Mouse (Mus musculus): Measurements from ENCODE around the gene Plpp3.
A peak's percentile ranks its signal among the peaks of the same experiment; 100 is the strongest.

Plpp3 gene

DNA sequence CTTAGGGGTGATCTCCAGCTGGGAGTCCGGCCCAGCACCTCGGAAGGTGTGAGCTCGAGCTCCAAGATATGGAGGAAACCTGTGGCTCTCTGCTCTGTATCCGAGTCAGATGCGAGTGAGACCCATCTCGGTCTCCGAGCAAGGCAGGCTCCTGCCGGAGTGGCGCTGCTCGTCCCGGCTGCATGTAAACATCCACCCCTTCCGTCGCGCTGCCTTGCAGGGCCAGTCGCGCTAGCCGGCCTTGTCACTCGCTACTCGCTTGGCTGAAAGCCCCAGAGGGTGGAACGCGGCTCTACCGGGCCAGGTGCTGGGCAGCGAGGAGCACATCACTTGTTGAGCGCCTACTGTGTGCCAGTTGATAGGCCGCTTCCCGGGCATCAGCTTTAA, 1.0 kb downstream of the Plpp3 start:
- peak; percentile 87 for DNase-seq (ENCODE audit: extremely low read depth, insufficient read length, low spot score)

DNA sequence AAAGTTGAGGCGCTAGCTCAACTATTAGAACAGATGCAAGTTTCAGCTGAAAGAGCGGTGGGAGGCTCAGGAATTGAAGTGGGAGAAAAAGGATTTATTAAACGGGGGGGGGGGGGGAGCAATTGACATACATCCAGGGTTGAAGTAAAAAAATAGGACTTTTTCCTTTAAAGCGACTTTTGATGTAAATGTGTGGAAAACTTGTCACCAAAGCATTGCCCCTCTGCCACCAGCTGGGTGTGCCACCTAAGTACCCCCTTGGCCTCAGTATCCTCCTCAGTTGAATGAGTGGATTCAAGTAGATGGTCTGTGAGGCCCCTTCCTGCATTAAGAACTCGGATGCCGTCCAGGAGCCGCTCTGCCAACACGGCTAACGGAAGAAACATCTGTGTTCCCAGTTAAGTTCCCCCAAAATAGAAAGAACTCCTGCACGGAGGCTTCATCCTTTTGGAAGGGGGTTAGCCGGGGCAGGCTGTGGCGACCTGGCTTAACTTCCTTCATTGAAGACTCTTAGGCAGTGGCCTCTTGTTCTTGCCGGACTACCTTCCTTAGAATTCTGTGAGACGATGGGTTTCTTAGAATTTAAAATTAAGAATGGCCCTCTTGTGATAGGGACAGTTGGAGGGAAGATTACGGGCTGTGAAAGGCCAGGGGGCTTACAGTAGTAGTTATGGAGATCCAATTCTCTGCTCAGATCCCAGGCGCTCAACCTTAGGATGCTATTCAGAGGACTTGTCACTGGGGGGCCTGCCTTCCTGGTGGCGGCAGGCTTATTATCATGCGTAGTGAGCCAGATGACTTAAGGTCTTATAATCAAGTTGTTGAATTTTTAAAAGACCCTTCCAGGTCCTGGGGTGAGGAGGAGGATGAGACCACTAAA, 1.7 kb downstream of the Plpp3 start:
- DNase-seq (ENCODE audit: extremely low read depth, insufficient read length, low spot score): no peak

DNA sequence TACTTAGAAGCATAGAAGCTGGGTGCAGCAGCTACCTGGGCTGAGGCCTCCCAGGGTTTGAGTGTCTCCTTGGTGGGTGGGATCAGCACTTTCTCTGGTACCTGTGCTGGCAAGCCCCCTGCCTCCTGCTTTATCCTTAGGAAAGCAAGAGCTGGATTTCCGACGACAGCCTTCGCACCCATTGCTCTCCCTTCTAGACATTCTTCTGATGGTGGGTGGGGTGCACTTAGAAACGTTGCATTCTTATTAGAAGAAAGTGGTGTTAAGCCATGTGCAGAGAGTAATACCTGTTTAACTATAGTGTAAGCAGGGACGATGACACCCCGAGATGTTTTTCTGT, 2.4 kb downstream of the Plpp3 start:
- DNase-seq (ENCODE audit: extremely low read depth, insufficient read length, low spot score): no peak

DNA sequence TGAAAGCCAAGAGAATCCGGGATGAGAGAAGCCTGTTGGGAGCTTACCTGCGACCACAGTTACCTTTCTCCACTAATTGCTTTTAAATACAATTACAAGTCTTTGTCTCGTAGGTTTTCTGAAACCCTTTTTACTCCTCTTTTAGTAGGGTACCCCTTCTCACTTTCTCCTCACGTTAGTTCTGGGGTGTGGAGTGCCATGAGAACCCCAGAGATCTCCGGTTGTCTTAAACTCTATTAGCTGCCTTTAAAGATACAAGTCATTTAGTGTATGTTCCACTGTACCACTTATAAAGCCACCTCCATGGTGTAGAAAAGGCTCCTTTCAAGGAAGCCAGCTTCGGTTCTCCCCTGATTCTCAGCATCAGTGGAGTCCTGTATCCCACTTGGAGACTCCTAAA, 3.3 kb downstream of the Plpp3 start:
- no peak for DNase-seq (ENCODE audit: extremely low read depth, insufficient read length, low spot score)

DNA sequence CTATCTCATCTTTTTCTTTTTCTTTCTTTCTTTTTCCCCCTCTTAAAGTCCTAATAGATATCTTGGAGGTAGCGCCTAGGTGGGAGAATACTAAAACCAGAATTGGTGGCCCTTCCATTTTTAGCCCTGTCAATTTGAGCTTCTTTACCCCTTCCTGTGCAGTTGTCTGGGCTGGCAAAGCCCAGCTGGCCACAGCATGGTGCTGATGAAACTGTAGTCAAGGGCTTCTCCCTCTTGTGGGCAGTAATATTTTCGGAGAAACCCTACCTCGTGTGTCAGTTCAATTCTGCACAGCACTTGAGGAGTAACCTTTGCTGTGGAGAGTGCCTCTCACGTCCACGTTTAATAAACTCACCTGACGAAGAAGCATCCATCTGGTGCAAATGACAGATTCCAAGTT, 4.9 kb downstream of the Plpp3 start:
- DNase-seq (ENCODE audit: extremely low read depth, insufficient read length, low spot score): no peak

DNA sequence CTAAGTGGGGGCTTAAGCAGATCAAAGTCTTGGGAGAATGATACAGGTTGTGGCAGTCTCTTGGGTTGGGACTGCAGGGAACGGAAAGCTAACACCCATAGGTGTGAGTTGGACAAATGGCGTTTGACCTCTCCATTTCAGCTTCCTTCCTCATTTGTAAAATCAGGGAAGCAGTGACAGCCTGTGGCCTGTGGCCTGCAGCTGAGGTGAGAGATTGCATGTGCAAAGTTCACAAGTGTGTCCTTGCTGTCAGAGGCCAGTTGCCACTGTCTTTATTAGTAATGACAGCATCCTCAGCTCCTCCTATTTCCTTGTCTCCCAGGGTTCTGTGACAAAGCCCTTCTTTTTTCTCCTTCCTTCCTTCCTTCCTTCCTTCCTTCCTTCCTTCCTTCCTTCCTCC, 5.5 kb downstream of the Plpp3 start:
- no peak for DNase-seq (ENCODE audit: extremely low read depth, insufficient read length, low spot score)

DNA sequence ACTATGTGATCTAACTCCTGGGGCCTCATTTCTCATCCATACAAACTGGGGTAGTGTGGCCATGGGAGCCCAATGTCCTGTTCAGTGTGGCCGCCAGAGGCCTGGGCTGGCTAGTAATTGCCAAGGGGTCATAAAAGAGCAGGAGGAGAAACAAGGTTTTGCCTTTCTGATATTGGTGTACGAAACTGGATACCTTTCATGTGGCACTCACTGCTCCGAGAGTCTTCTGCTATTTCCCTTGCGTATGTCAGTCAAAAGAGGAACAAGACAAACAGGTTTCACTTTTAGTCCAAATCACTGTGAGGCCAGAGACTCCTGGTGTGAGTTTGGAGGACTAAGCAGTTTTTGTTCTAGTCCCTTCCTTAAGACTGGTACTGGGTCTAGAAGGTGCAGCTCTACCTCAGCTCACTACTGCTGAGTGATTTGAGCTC, 6.8 kb downstream of the Plpp3 start:
- no peak for DNase-seq (ENCODE audit: extremely low read depth, insufficient read length, low spot score)

DNA sequence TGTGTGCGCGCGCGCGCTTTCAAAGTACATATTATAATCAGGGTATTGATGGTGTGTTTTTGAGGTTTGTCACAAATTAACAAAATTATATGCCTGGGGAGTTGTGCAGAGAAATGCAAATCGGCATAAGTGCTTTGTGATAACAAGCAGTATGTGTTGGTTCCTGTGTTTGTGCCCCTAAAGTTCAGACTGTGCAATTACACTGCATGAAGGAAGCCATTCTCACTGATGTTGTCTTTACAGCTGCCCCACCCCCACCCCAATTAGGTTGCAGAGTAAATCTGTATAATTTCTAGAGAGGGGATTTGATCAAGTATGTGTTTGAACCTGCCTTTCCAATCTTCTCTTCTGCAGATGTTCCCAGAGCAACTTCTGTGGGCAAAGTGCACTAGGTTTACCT, 7.8 kb downstream of the Plpp3 start:
- DNase-seq (ENCODE audit: extremely low read depth, insufficient read length, low spot score): no peak

DNA sequence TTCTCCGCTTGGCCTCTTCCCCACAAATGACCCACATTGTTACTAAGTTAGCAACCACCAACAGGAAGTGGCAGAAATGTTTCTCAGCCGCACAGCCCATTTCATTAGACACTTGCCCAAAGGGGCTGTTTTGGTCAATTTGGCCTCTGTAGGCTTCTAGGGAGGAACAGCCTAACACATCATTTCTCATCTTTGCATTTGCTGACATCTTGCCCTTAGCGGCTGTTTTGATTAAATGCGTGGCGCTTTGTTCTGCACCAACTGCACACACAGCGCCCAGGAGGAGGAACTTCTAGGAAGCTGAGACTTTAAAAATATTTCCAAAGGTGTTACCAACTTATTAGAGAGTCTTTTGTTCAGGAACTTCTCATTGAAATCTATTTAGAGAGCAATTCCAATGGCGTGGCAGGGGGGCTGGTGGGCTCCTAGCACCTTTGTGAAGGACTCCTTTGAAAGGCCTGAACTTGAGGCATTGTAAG, 12.0 kb downstream of the Plpp3 start:
- no peak for DNase-seq (ENCODE audit: extremely low read depth, insufficient read length, low spot score)

DNA sequence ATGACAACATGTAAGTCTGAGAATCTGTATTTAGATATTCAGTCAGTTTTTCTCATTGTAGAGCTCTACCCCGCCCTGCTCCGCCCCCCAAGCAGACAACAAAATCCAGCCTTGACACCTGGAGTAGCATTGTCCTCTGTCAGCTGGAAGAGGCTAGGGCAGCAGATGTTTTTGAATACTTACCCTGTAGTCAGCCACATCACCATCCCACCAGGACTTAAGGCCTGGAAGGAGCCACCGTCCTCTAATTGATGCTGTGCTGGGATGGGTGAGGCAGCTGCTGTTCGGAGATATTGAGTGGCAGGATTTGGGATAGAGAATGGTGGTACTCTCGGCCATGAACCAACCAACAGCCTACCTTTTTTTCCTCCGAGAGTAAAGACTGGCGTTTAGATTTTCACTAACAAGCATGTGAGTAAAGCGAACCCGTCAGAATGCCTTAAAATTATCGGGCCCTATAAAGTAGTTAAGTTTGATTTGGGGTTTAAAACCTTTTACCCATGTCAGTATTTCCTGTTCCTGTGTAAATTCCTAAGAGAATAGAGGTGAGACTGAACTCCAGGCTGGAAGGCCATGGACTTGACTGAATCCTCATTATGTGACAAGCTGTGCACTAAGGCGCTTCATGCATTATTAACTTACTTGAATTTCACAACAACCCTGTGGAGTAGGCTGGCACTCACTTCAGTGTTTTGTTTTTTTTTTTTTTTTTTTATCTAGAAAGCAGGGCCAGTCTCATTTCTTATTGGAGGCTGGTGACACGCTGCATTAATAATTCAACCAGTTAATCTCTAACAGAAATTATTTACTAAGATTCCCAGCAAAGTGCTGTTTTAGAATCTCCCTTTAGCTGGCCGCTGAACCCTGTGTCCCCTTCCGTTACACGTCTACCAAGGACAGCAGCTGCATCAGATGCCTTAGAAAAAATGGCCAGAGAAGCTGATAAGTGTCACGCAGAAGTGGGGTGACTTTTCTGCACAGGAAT, 13.0 kb downstream of the Plpp3 start:
- DNase-seq (ENCODE audit: extremely low read depth, insufficient read length, low spot score): no peak

DNA sequence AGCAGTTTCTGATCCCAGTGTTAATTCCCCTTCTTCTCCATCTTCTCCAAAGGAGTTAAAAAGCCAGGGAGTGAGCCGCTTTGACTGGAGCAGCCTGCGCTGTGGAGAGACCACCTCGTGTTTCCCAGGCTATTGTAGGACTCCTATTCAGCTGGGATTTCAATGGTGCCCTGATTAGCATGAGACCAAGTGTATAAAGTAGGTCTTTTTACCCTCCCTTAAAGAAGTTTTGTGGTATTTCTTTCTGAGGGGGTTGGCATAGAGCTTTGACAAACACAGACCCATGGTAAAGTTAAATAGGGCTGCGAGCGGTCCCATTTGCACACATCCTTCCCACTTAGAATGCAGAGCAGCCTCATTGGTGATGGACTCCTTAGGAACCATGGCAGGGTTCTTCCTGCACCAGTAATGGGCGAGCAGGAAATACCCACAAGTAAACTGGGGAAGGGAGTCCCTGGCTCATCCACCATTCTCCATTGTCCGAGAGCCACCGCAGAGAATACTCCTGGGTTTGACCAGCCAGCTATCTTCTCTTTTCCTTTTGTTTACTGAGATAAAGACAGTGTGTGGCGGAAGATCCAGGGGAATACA, 13.8 kb downstream of the Plpp3 start:
- DNase-seq (ENCODE audit: extremely low read depth, insufficient read length, low spot score): no peak

DNA sequence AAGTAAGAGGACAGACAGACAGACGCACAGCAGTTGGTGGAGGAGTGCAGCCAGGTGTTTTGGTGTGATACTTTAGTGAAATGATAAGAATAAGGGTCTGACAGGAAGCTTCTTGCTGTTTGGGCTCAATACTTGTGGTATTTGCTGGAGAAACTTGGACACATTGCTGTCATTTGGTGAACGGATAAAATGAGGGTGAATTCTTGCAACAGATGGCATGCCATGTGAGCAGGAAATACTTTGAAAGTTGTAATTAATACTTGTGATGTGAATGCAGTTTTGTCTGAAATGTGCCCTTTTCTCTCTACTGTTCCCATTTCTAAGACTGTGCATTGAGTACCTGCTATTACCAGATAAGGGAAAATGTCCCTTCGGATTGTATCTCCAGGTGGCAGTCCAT, 14.3 kb downstream of the Plpp3 start:
- no peak for DNase-seq (ENCODE audit: extremely low read depth, insufficient read length, low spot score)

DNA sequence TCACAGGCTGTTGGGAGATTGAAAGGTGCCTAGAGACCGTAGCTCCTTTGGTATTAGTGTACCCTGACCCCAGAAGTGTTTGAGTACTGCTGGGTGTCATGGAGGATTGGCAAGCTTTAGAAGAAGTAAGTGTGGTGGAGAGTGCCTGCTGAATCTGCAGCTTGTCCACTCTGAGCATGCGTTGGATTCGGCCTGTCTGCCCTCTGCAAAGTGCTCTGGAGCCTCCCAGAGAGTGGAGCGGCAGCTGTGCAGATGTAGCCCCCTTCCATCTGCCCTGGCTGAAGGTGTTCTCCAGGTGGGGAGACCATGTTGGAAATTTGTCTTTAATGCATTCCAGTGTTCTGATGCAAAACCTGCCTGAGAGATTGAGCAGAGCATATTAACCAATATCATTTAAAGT, 17.6 kb downstream of the Plpp3 start:
- DNase-seq (ENCODE audit: extremely low read depth, insufficient read length, low spot score): no peak

DNA sequence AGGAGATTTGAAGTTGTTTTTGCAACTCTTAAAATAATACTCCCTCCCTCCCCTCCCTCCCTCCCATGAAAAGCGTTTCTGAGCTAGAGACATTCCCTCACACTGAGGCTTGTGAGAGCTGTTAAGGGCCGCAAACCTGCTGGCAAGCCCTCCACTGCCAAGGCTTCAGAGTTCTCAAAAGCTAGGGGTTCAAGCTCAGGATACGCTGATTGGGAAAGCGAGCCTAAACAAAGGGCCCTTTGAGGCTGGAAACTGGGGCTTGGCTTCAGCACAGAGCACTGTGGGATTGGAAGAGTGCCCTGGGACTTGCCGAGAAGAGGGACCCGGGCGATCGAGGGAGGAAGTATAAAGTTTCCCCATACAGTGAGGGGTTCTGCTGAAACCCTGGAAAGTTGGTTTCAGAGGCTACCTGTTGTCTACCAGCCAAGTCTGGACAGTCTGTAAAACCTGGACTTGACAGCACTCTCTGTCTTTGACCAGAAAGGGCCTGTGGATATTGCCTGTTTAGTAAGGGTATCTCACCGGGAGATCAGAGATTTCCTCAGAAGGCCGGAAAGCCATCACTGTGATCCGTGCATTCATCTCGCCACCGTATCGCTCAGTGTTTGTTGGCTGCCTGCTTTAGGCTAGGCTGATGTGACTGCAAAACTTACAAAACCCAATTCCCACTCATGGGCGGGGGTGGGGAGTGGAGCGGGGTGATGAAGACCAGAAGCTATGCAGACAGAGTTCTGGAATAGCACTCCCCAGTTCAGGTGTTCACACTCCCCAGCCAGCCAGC, 18.3 kb downstream of the Plpp3 start:
- peak; percentile 57 for DNase-seq (ENCODE audit: extremely low read depth, insufficient read length, low spot score)

DNA sequence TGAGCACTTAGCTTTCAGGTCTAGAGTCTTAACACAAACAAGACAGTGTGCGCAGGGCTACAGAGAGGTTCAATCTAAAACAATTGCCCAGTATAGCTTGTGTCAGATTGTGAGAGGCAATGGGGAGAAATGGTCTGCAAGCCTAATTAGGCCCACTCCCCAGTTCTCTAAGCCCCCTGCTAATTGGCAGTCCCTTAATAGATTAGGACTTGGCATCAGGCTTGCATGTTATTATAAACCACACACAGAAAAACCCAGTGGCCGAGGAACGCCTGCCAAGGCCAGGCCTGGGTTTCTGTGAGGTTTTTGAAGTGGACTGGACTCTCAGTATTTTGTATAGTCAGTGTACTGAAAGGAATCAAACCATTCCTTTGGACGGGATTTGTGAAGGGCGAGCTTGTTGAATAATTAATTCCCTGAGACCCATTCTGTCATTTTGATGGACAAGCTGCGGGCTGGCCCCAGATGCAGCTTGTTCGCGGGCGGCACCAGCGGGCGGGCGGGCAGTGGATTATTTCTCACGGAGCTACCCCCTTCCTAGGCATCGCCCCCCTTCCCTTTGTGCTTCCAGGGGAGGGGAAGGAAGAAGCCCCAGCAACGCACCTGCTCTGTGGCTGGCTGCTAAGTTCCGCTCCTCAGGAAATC, 24.0 kb downstream of the Plpp3 start:
- no peak for DNase-seq (ENCODE audit: extremely low read depth, insufficient read length, low spot score)

DNA sequence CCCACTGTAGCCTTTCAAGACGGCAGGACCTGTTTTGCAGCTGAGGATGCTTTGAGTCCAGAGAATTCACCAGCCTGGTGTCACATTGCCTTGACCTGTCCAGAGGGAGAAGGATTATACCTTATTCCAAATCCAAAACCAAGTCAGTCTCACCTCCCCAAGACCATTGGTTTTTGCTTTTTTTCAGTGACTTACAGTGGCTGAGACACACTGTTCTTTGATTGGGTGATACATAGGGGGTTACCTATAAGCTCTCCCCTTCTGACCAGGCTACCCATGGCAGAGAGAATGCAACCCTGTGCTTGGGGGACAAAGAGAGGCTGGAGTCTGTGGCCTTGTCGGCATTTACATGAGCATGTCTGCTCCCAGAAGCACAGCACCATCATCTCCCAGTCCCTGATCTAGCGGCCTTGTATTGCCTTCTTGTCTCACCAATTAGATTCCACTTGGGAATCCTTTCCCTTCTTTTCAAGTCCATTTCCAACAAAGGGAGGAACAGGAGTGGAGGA, 24.6 kb downstream of the Plpp3 start:
- no peak for DNase-seq (ENCODE audit: extremely low read depth, insufficient read length, low spot score)

DNA sequence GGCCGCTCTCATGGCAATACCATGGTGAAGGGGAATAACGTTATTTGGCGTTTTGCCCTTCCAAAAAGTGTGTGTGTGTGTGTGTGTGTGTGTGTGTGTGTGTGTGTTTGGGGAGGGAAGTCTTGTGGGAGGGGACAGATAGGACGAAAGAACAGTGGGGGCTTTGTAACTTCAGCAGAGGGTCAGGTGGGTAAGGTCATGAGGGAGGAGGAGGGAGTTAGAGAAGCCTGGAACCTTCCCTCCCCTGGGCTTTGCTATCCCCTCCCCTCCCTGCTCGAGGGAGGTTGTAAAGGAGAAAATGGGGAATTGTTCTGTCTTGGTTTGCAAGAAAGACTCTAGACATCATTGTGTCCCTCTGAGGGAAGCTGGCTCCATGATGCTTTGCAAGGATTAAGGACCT, 25.1 kb downstream of the Plpp3 start:
- no peak for DNase-seq (ENCODE audit: extremely low read depth, insufficient read length, low spot score)

DNA sequence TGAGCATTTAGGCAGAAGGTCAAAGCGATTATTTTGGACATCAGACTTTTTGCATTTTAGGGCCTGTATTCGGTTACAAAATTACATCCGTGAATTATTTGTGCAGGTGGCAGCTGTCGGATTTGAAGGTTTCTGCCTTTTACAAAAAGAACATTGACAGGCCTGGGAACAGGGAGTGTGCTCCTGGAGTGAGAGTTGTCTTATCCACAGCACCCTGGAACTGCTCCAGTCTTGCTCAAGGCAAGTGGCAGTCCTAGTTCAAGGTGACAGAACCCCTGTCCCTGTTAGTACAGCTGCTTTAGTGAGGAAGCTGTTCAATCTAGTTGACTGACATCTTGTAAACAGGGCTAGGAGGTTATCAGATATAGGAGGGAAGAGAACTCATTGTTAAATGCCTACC, 27.3 kb downstream of the Plpp3 start:
- DNase-seq (ENCODE audit: extremely low read depth, insufficient read length, low spot score): no peak

DNA sequence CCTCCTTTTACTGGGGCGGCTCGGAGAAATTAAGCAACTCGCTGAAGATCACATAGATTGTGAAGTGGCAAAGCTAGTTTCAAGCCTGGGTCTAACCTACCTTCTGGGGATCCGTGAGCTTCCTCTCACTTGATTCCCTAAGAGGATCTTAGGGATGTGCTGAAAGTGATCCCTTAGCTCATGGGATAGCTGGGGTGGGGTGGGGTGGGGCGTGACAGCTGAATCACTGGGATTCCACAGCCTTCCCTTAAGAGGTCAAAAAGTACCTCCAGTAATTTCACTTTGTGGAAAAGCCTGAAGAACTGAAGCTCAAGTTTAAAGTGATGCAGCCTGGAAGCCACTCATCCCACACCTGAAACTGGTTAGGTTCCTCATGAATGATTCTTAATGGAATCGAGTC, 27.8 kb downstream of the Plpp3 start:
- no peak for DNase-seq (ENCODE audit: extremely low read depth, insufficient read length, low spot score)

DNA sequence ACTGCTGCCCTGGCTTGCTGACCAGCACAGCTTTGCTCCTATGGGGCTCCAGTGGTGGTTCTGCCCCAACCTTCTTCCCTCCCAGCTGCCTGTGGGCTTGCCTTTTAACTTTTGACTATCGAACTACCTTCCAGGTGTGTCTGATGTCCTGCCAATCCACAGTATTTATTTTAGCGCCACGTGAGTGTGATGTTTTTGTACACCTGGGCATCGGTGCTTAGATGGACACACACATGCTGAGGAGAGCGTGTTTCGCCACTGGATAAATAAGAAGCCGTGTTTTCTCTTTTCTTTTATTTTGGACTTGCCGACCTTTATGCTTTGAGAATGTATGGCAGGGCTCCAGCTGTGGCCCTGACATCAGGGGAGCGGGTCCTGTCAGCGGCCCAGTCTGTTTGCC, 29.5 kb downstream of the Plpp3 start:
- no peak for DNase-seq (ENCODE audit: extremely low read depth, insufficient read length, low spot score)
